Mouse (Mus musculus) lung, embryonic 14.5 days (tissue): ENCODE measurements at regions not wholly inside any gene's neighbourhood (a gene's known extent, or its start where the extent isn't known, plus 50 kb on each side); places are given as distances from the start of the nearest gene placed in this dataset.

ENCODE experiments used
- ATAC-seq: fragments of 200-750 bp; cut with Nextera tagmentation; 2 replicates; pipeline ENCODE4 v1.8.0; 2017; ENCODE audit warnings: mild to moderate bottlenecking, moderate TSS enrichment, moderate library complexity; ENCODE audit not compliant: insufficient read depth
- DNase-seq: peaks from one replicate; pipeline ENCODE4 v3.0.0-alpha.2; 2015
- H3K27ac ChIP-seq: fragments of 300-500 bp; sonication (generic); 2 replicates; pipeline ENCODE4 v1.5.1; 2014; ENCODE audit warnings: low read depth, mild to moderate bottlenecking, moderate library complexity
- H3K27me3 ChIP-seq: fragments of 300-500 bp; sonication (generic); 2 replicates; pipeline ENCODE4 v1.6.1; 2014; ENCODE audit warnings: low read length, control low read depth; ENCODE audit not compliant: insufficient read depth
- H3K36me3 ChIP-seq: fragments of 300-500 bp; sonication (generic); 2 replicates; pipeline ENCODE4 v1.6.1; 2014; ENCODE audit warnings: control low read depth; ENCODE audit not compliant: insufficient read depth
- H3K4me1 ChIP-seq: fragments of 300-500 bp; sonication (generic); 2 replicates; pipeline ENCODE4 v1.6.1; 2014; ENCODE audit warnings: antibody characterized with exemption, control low read depth; ENCODE audit not compliant: insufficient read depth
- H3K4me2 ChIP-seq: fragments of 300-500 bp; sonication (generic); 2 replicates; pipeline ENCODE4 v1.6.1; 2014; ENCODE audit warnings: mild to moderate bottlenecking
- H3K4me3 ChIP-seq: fragments of 300-500 bp; sonication (generic); 2 replicates; pipeline ENCODE4 v1.5.1; 2014; ENCODE audit warnings: low read depth, low read length
- H3K9ac ChIP-seq: fragments of 300-500 bp; sonication (generic); 2 replicates; pipeline ENCODE4 v1.6.1; 2014
- H3K9me3 ChIP-seq: fragments of 300-500 bp; sonication (generic); 2 replicates; pipeline ENCODE4 v1.6.1; 2016; ENCODE audit warnings: low read depth, low read length, control low read depth
- CTCF ChIP-seq: IDR thresholded peaks from 2 replicates; pipeline ENCODE4 v1.5.1; 2016; ENCODE audit warnings: antibody characterized with exemption, low read depth
- WGBS: fragments of 180-500 bp; shearing (Covaris S2); extraction: QIAGEN DNeasy Blood & Tissue Kit; methylation state at CpG from one replicate; pipeline ENCODE4 v1.1.7; 2014; 5-methylcytosine and 5-hydroxymethylcytosine counted together

- ATAC-seq (peak; percentile 93), DNase-seq (peak; percentile 93)
- Histone ChIP-seq H3K36me3 (no peaks in the 10 kb centered on the region), H3K4me3 (no peak overlapping the region), H3K27me3 (no peaks in the 10 kb centered on the region), H3K27ac (peak overlapping the region; percentile 87), H3K4me2 (peak overlapping the region; percentile 40), H3K9ac (no peak overlapping the region; the same call in 1 of the 2 replicates), H3K4me1 (peaks cover 34% of the 10 kb centered on the region), H3K9me3 (no peaks in the 10 kb centered on the region)
- WGBS: 16% methylated on average over 11 of the region's 11 CpGs
- TF ChIP-seq CTCF: no peak
Observed at GRCm38 (mm10) chr9:14173631-14174323, 101.1 kb upstream of the Sesn3 start.

- Histone ChIP-seq H3K4me1 (peaks cover 34% of the 10 kb centered on the region), H3K4me3 (no peak overlapping the region), H3K9ac (no peak overlapping the region), H3K9me3 (no peaks in the 10 kb centered on the region), H3K27ac (peak overlapping the region; percentile 87), H3K36me3 (no peaks in the 10 kb centered on the region), H3K27me3 (no peaks in the 10 kb centered on the region), H3K4me2 (peak overlapping the region; percentile 40; the same call in 1 of the 2 replicates)
- DNase-seq (no peak), ATAC-seq (peak; percentile 83)
- no peak for TF ChIP-seq CTCF
- 43% methylated on average over 3 of the region's 3 CpGs for WGBS
Observed at GRCm38 (mm10) chr9:14174324-14175040, 100.4 kb upstream of the Sesn3 start.

- ATAC-seq (peak; percentile 11; the same call in 1 of the 2 replicates), DNase-seq (peak; percentile 77)
- TF ChIP-seq CTCF: no peak
- Histone ChIP-seq H3K27me3 (no peaks in the 10 kb centered on the region), H3K27ac (peak overlapping the region; percentile 87), H3K4me1 (peaks cover 39% of the 10 kb centered on the region), H3K9ac (no peak overlapping the region), H3K4me3 (no peak overlapping the region), H3K9me3 (no peaks in the 10 kb centered on the region), H3K36me3 (no peaks in the 10 kb centered on the region), H3K4me2 (peak overlapping the region; percentile 41)
- 5% methylated on average over 11 of the region's 11 CpGs for WGBS
Observed at GRCm38 (mm10) chr9:14175041-14175881, 99.6 kb upstream of the Sesn3 start.

- peak; percentile 40 for DNase-seq
- Histone ChIP-seq H3K4me3 (no peak overlapping the region), H3K36me3 (no peaks in the 10 kb centered on the region), H3K9ac (no peak overlapping the region), H3K27ac (no peak overlapping the region), H3K4me2 (no peak overlapping the region), H3K9me3 (no peaks in the 10 kb centered on the region), H3K27me3 (no peaks in the 10 kb centered on the region), H3K4me1 (peaks cover 22% of the 10 kb centered on the region; the same call in 1 of the 2 replicates)
- peak; percentile 22; the same call in 1 of the 2 replicates for ATAC-seq
- 77% methylated on average over 1 of the region's 1 CpGs for WGBS
- TF ChIP-seq CTCF: no peak
Observed at GRCm38 (mm10) chr9:14179777-14180176, 95.1 kb upstream of the Sesn3 start.

GRCm38 (mm10) chr9:14184261-14184660 lies 90.6 kb upstream of the Sesn3 start:
- 92% methylated on average over 4 of the region's 4 CpGs for WGBS
- H3K36me3 ChIP-seq: no peaks in the 10 kb centered on the region
- DNase-seq: no peak

GRCm38 (mm10) chr9:14185681-14186080 lies 89.2 kb upstream of the Sesn3 start:
- H3K27me3 ChIP-seq: no peaks in the 10 kb centered on the region
- no peaks in the 10 kb centered on the region; the same call in 1 of the 2 replicates for H3K4me1 ChIP-seq
- no peak overlapping the region for H3K27ac ChIP-seq
- ATAC-seq (no peak), DNase-seq (no peak)
- H3K9ac ChIP-seq: no peak overlapping the region
- no peak overlapping the region for H3K4me2 ChIP-seq
- 44% methylated on average over 2 of the region's 2 CpGs for WGBS
- no peak for TF ChIP-seq CTCF
- no peak overlapping the region for H3K4me3 ChIP-seq
- H3K36me3 ChIP-seq: no peaks in the 10 kb centered on the region
- H3K9me3 ChIP-seq: no peaks in the 10 kb centered on the region

More at GRCm38 (mm10) chr9:14184261-14184660, 90.6 kb upstream of the Sesn3 start:
- Histone ChIP-seq H3K27ac (no peak overlapping the region), H3K4me1 (0 out of 2 replicates have a peak, but pooled peaks cover 5% of the 10 kb centered on the region), H3K27me3 (no peaks in the 10 kb centered on the region), H3K4me3 (no peak overlapping the region), H3K9ac (no peak overlapping the region), H3K4me2 (no peak overlapping the region), H3K9me3 (no peaks in the 10 kb centered on the region)
- ATAC-seq: no peak
- TF ChIP-seq CTCF: no peak

GRCm38 (mm10) chr9:14187753-14188152 lies 87.1 kb upstream of the Sesn3 start:
- Histone ChIP-seq H3K4me3 (no peak overlapping the region), H3K4me2 (no peak overlapping the region)
- whole genome bisulfite sequencing: 92% methylated on average over 1 of the region's 1 CpGs

More at GRCm38 (mm10) chr9:14187753-14188152, 87.1 kb upstream of the Sesn3 start:
- no peaks in the 10 kb centered on the region for H3K36me3 ChIP-seq
- no peak overlapping the region for H3K9ac ChIP-seq
- no peaks in the 10 kb centered on the region; the same call in 1 of the 2 replicates for H3K4me1 ChIP-seq
- no peak overlapping the region for H3K27ac ChIP-seq
- ATAC-seq (no peak), DNase-seq (no peak)
- no peaks in the 10 kb centered on the region for H3K27me3 ChIP-seq
- no peaks in the 10 kb centered on the region for H3K9me3 ChIP-seq
- TF ChIP-seq CTCF: no peak
